Mouse (Mus musculus) intestine, embryonic 14.5 days (tissue): ENCODE measurements around the gene Obp2b. TPM values are rescaled to one million over a fixed set of nuclear protein-coding genes. Genes with fewer than 3 reads are reported as not detected.
A peak's percentile ranks its signal among the peaks of the same experiment; 100 is the strongest.
"Not testable (repeated sequence)": the region's sequence is repeated elsewhere in the genome, so short reads cannot be mapped to it uniquely, and the experiment has no call there.

Experiments
- ATAC-seq: fragments of 200-750 bp; cut with Nextera tagmentation; replicated peaks from 2 replicates; pipeline ENCODE4 v1.8.0; 2017; ENCODE audit warnings: low read depth, moderate number of reproducible peaks, moderate TSS enrichment, moderate library complexity; ENCODE audit not compliant: low FRiP score, low TSS enrichment
- DNase-seq: peaks from one replicate; pipeline ENCODE4 v3.0.0-alpha.2; 2018; ENCODE audit warnings: low spot score
- H3K27ac ChIP-seq: fragments of 300-500 bp; sonication (generic); 2 replicates; pipeline ENCODE4 v1.5.1; 2014; ENCODE audit warnings: low read depth, mild to moderate bottlenecking, control low read depth
- H3K27me3 ChIP-seq: fragments of 300-500 bp; sonication (generic); replicated peaks from 2 replicates; pipeline ENCODE4 v1.6.1; 2014; ENCODE audit warnings: low read length, control low read depth; ENCODE audit not compliant: control insufficient read depth, insufficient read depth
- H3K36me3 ChIP-seq: fragments of 300-500 bp; sonication (generic); 2 replicates; pipeline ENCODE4 v1.6.1; 2014; ENCODE audit warnings: low read length, control low read depth; ENCODE audit not compliant: control insufficient read depth, insufficient read depth
- H3K4me1 ChIP-seq: fragments of 300-500 bp; sonication (generic); replicated peaks from 2 replicates; pipeline ENCODE4 v1.6.1; 2014; ENCODE audit warnings: low read length, control low read depth, mixed read lengths; ENCODE audit not compliant: control insufficient read depth, insufficient read depth
- H3K4me2 ChIP-seq: fragments of 300-500 bp; sonication (generic); 2 replicates; pipeline ENCODE4 v1.6.1; 2014; ENCODE audit warnings: low read length
- H3K4me3 ChIP-seq: fragments of 300-500 bp; sonication (generic); 2 replicates; pipeline ENCODE4 v1.5.1; 2014; ENCODE audit warnings: low read depth, low read length, control low read depth, mixed read lengths
- H3K9ac ChIP-seq: fragments of 300-500 bp; sonication (generic); 2 replicates; pipeline ENCODE4 v1.6.1; 2014; ENCODE audit warnings: mild to moderate bottlenecking, low read length
- H3K9me3 ChIP-seq: fragments of 300-500 bp; sonication (generic); 2 replicates; pipeline ENCODE4 v1.6.1; 2016; ENCODE audit warnings: low read length, control low read depth; ENCODE audit not compliant: control insufficient read depth
- WGBS: fragments of 180-500 bp; shearing (Covaris S2); extraction: QIAGEN DNeasy Blood & Tissue Kit; methylation state at CpG from one replicate; pipeline ENCODE4 v1.1.7; 2014; 5-methylcytosine and 5-hydroxymethylcytosine counted together
- polyA plus RNA-seq: library from polyadenylated mRNA; unstranded; fragments of >200 nt; fragmentation: Nextera tagmentation; extraction: Ambion mirVana; gene quantifications from 2 replicates; pipeline ENCODE4 v1.2.1, GENCODE M21; 2014

Gene Obp2b
- polyA plus RNA-seq, 1 experiment from 2014 or later, result not detected

GRCm38 (mm10) chr2:25709056-25709455 lies 27.8 kb upstream of the Obp2b start:
- H3K9ac ChIP-seq, H3K4me3 ChIP-seq, H3K9me3 ChIP-seq, ATAC-seq, H3K4me1 ChIP-seq, H3K27me3 ChIP-seq, H3K36me3 ChIP-seq, H3K27ac ChIP-seq, H3K4me2 ChIP-seq, DNase-seq: not testable (repeated sequence)
- 96% methylated on average over 1 of the region's 1 CpGs for WGBS

- not testable (repeated sequence) for ATAC-seq, H3K36me3 ChIP-seq, H3K4me3 ChIP-seq, H3K9ac ChIP-seq, DNase-seq, H3K27me3 ChIP-seq, H3K9me3 ChIP-seq, H3K4me2 ChIP-seq, H3K4me1 ChIP-seq, H3K27ac ChIP-seq
- WGBS, result 80% methylated on average over 2 of the region's 2 CpGs
These were observed 27.0 kb upstream of the Obp2b start for GRCm38 (mm10) chr2:25709791-25710190.

GRCm38 (mm10) chr2:25711641-25712040 lies 25.2 kb upstream of the Obp2b start:
- DNase-seq, H3K4me2 ChIP-seq, H3K36me3 ChIP-seq, H3K4me1 ChIP-seq, H3K27me3 ChIP-seq, H3K27ac ChIP-seq, H3K4me3 ChIP-seq, H3K9me3 ChIP-seq, H3K9ac ChIP-seq: not testable (repeated sequence)
- 4% methylated on average over 3 of the region's 3 CpGs for WGBS
- peak; percentile 71 for ATAC-seq

- Histone ChIP-seq H3K9ac (no peak overlapping the region), H3K36me3 (no peaks in the 10 kb centered on the region), H3K4me2 (no peak overlapping the region), H3K4me1 (no peaks in the 10 kb centered on the region), H3K27me3 (no peaks in the 10 kb centered on the region), H3K9me3 (no peaks in the 10 kb centered on the region), H3K4me3 (no peak overlapping the region), H3K27ac (no peak overlapping the region)
- DNase-seq (no peak), ATAC-seq (no peak)
These were observed 19.6 kb upstream of the Obp2b start for GRCm38 (mm10) chr2:25717222-25717621.

- ATAC-seq, result no peak
- no peak overlapping the region for H3K4me3 ChIP-seq
- no peaks in the 10 kb centered on the region for H3K27me3 ChIP-seq
- no peak for DNase-seq
- H3K36me3 ChIP-seq, result no peaks in the 10 kb centered on the region
- H3K4me1 ChIP-seq, result no peaks in the 10 kb centered on the region
- H3K4me2 ChIP-seq, result no peak overlapping the region
- WGBS, result 57% methylated on average over 2 of the region's 2 CpGs
- no peaks in the 10 kb centered on the region for H3K9me3 ChIP-seq
- H3K27ac ChIP-seq, result no peak overlapping the region
- no peak overlapping the region for H3K9ac ChIP-seq
These were observed 3.4 kb upstream of the Obp2b start for GRCm38 (mm10) chr2:25733199-25733930.

- Histone ChIP-seq H3K9ac (no peak overlapping the region), H3K4me1 (no peaks in the 10 kb centered on the region), H3K27me3 (no peaks in the 10 kb centered on the region), H3K27ac (no peak overlapping the region), H3K4me2 (no peak overlapping the region), H3K4me3 (no peak overlapping the region), H3K36me3 (no peaks in the 10 kb centered on the region), H3K9me3 (no peaks in the 10 kb centered on the region)
- DNase-seq, result no peak
- no peak for ATAC-seq
- WGBS, result 58% methylated on average over 1 of the region's 1 CpGs
These were observed 4.9 kb downstream of the Obp2b start for GRCm38 (mm10) chr2:25741671-25742070.

GRCm38 (mm10) chr2:25754201-25754600 lies 17.4 kb downstream of the Obp2b start:
- H3K27me3 ChIP-seq, result no peaks in the 10 kb centered on the region
- H3K9me3 ChIP-seq, result no peaks in the 10 kb centered on the region
- no peaks in the 10 kb centered on the region for H3K36me3 ChIP-seq
- DNase-seq, result no peak
- ATAC-seq, result no peak
- H3K4me1 ChIP-seq, result no peaks in the 10 kb centered on the region
- no peak overlapping the region for H3K27ac ChIP-seq
- no peak overlapping the region for H3K4me2 ChIP-seq
- H3K9ac ChIP-seq, result no peak overlapping the region
- 95% methylated on average over 1 of the region's 1 CpGs for WGBS
- H3K4me3 ChIP-seq, result no peak overlapping the region

- Histone ChIP-seq H3K27ac (no peak overlapping the region), H3K9ac (no peak overlapping the region), H3K4me2 (no peak overlapping the region), H3K4me3 (no peak overlapping the region), H3K36me3 (no peaks in the 10 kb centered on the region), H3K9me3 (no peaks in the 10 kb centered on the region), H3K27me3 (no peaks in the 10 kb centered on the region), H3K4me1 (no peaks in the 10 kb centered on the region)
- 63% methylated on average over 4 of the region's 4 CpGs for WGBS
- no peak for ATAC-seq
- no peak for DNase-seq
These were observed 21.3 kb downstream of the Obp2b start for GRCm38 (mm10) chr2:25758064-25758625.

GRCm38 (mm10) chr2:25765269-25765668 lies 28.5 kb downstream of the Obp2b start, which contains the start of gene Lcn3:
Lcn3 (plus strand) TSS chr2:25765569.
- ATAC-seq (no peak), DNase-seq (no peak)
- H3K4me1 ChIP-seq, result no peaks in the 10 kb centered on the region
- H3K9ac ChIP-seq, result no peak within 1 kb of the TSS
- H3K27ac ChIP-seq, result no peak within 1 kb of the TSS
- H3K27me3 ChIP-seq, result no peaks in the 10 kb centered on the region
- no peak within 1 kb of the TSS for H3K4me3 ChIP-seq
- H3K4me2 ChIP-seq, result no peak within 1 kb of the TSS
- no peaks in the 10 kb centered on the region for H3K9me3 ChIP-seq
- no peaks in the 10 kb centered on the region for H3K36me3 ChIP-seq
- WGBS, result 29% methylated on average over 2 of the region's 2 CpGs
